Mouse (Mus musculus) cerebellum, adult 9-11 months (tissue): Measurements from ENCODE around the gene Txndc2.
"Not testable (repeated sequence)": the region's sequence is repeated elsewhere in the genome, so short reads cannot be mapped to it uniquely, and the experiment has no call there.

Experiments
- DNase-seq: peaks from one replicate; pipeline ENCODE4 v3.0.0; 2022

Txndc2 gene

DNA sequence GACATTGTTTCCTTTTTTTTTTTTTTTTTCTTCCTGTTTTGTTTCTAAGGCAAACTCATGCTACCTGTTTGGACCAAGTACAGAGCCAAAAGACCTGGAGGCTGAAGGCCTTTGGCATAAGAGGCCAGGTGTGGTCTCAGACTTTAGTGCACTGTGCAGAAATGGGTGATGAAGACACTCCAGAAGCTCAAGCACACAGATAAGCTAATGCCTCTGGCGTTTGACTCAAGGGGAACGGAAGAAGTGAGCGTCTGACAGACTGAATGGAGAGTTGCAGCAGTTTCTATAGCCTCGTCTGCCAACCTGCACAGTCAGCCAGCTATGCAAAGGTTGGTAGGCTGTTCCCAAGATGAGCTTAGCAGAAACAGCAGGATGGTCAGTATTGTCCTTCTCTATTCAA is 13.6 kb upstream of the Txndc2 start:
- no peak for DNase-seq

- DNase-seq = no peak
Measured at GRCm38 (mm10) chr17:65650598-65650997, 8.6 kb upstream of the Txndc2 start.

DNA sequence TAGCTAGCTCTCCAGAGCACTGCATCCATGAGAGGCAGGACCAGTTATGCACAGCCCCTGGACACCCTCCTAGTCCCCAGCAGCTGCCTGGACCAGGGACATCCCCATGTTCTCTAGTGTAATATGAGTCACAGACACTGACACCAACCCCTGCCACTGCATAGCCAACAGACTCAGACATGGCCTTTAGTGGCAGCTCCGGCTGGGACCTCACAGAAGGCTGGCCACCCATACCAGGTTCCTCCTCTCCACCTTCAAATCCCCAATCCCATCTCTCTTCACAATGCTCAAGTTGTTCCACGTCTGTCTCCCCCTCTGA is 7.2 kb upstream of the Txndc2 start:
- DNase-seq = no peak

DNA sequence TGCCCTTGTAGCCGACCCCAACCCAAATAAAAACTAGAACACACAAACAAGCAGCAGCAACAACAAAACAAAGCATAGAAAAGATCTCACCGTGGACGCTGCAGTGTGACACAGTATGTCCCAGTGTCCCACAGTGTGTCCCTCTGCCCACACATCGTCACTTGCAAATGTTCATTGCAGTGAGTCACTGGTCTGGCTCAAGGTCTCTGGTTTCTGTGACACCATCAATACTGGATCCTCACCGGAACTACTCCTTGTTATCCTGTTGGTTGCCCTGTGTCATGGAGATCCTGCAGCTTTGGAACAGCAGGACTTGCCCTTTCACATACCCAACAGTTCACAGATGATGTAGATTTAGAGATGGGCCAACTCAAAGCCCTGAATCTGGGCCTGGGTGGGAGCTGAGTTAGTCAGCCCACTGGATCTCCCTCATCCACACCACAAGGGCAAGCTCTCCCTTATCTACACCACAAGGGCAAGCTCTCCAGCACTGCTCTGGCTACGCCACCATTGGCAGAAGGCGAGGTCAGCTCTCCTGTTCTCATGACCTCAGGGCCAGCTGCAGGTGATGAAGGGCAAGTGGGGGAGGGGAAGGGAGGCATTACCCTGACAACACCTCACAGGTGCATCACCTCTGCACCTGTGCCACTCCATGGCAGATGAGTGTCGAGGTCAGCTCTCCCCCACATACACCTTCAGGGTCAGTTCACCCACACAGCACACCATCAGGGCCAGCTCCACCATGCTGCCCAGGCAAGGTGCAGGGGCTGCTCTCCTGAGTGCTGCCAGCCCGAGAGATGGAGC is 6.6 kb upstream of the Txndc2 start:
- DNase-seq = no peak

- no peak for DNase-seq
Measured at GRCm38 (mm10) chr17:65647961-65648360, 6.0 kb upstream of the Txndc2 start.

GRCm38 (mm10) chr17:65647226-65647625 is 5.3 kb upstream of the Txndc2 start:
- DNase-seq = no peak

- DNase-seq = no peak
Measured at GRCm38 (mm10) chr17:65643579-65643978, 1.6 kb upstream of the Txndc2 start.

DNA sequence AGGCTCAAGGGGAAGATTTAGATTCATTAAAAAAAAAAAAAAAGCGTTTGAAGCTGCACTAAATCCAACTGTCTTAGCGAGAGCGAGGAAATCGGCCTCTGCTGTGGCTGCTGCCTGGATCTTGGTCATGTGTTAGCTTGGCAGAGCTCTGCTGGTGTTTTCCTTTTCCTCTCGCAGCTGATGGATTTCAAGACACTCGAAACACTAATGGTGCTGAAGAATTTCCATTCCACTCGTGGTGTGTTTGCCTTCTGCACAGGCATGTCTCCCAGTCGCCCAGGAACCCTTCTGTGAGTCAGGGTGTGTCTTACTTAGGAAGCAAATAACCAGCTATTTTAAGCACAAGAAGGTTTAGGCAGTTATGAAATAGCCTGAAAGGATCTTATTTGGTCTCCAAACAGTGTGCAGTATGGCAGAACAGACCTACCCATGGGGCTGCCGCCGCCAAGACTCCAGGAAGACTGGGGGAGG is 1.1 kb upstream of the Txndc2 start:
- DNase-seq = peak; percentile 16

GRCm38 (mm10) chr17:65642578-65642991 is 617 bp upstream of the Txndc2 start:
- peak; percentile 20 for DNase-seq

DNA sequence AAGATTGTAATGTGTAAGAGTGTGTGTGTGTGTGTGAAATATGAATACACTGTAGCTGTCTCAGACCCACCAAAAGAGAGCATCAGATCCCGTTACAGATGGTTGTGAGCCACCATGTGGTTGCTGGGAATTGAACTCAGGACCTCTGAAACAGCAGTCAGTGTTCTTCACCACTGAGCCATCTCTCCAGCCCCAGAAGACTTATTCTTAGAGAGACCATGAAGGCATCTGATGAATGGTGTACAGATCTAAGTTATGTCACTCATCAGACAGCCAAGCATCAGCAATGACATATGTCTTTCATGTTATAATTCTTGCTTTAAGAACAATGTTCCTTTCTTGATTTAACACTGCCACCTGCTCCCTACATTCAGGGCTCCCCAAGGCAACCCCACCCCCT is 2.8 kb downstream of the Txndc2 start:
- DNase-seq = no peak

- no peak for DNase-seq
Measured at GRCm38 (mm10) chr17:65635715-65636360, 6.1 kb downstream of the Txndc2 start.

GRCm38 (mm10) chr17:65629943-65630342 is 12.0 kb downstream of the Txndc2 start:
- no peak for DNase-seq

DNA sequence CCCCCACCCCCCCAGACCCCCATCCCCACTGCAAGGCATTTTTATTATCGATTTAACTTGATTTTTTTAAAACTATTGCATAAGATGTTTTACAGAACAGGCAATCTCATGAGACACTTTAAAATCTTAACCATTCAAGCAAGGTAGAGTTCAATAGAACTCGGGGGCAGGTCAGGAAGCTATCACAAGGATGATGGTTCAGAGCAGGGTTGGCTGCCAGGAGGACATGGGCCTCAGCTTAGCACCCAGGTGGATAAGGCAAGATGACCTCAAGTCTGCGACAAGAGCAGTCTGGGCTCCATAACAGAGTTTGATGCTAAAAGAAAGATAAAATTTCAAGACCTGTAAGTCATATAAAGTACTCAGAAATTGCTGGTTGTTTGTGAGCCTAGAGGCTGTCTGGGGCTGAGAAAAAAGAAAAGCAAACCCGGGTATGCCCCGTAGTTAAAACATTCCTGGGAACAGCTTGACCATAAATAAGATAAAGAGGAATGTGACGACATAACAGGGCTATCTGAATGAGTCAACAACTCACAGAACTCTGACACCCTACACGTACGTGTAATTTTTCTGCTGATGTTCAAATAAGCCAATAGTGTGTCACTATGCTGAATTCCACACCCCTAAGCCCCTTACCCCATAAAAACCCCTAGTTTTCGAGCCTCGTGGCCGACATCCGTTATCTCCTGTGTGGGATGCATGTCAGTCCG is 13.0 kb downstream of the Txndc2 start:
- not testable (repeated sequence) for DNase-seq

DNA sequence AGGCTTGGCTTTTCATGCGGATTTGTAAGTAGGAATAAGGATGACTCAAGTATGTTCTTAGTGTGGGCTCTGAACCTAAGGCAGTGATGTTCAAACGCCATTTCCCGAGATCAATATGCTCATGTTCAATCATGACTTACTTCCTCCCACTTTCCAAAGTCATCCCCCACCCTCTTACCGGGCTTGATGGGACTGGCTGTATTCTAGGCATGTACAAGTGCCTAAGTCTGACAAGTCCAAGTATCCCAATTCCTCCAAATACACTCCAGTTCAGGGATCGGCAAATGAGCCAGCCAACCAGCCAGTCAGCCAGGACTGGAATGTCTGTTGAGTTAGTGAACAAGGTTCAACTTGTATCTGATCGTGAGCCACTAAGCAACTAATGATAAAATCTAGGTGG is 15.7 kb downstream of the Txndc2 start:
- DNase-seq = no peak

GRCm38 (mm10) chr17:65625563-65625962 is 16.4 kb downstream of the Txndc2 start:
- DNase-seq = no peak

GRCm38 (mm10) chr17:65623130-65623529 is 18.8 kb downstream of the Txndc2 start:
- no peak for DNase-seq

DNA sequence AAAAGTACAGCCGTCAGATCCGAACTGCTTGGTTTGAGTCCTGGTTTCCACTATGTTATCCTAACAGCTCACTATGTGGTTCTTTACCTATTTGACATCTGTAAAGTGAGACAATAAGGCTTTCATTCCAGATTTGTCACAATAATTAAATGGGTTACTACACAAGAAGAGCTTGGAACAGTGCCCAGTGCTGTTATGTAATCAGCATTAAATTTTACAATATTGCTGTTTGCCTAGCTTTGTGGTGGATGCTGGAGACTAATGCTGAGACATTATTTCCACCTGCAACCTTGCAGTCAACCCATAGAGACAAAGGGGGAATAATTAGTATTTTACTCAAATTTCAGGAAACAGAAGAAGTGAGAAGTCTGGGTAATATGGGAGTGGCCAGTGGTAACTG is 23.5 kb downstream of the Txndc2 start:
- no peak for DNase-seq

DNA sequence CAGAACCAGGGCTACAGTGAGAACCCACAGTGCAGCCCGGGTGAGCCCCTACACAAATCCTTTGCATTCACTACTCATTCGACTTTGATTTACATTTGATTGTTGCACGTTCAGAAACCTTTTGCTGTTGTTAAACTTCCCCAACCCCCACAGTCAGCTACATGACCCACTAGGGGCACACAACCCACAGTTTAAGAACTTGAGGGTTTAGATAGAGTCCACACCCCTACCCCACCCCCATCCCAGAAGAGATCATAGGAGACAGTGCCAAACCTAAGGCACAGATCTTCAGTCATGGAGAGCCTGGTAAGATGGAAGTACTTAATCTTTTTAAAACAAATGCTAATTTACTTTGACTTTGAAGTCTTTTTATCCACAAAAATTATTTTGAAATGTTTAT is 26.3 kb downstream of the Txndc2 start:
- no peak for DNase-seq

DNA sequence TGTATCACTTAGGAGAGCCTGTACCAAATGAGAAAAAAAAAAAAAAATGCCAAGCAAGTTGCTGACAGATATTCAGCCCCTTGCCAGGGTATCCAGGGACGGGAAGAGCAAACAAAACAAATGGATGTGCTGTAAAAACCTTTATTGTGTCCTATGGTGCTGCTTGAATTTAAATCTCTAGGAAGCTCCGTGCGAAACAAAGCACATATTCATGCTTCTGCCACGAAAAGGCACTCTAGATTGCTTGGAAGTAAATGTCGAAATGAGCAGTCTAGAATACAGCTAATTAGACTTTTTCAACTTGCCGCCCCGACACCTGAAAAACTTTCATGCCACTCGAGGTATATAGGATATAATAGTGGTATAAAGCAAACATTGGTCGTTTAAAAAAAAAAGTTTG is 27.5 kb downstream of the Txndc2 start:
- no peak for DNase-seq

DNA sequence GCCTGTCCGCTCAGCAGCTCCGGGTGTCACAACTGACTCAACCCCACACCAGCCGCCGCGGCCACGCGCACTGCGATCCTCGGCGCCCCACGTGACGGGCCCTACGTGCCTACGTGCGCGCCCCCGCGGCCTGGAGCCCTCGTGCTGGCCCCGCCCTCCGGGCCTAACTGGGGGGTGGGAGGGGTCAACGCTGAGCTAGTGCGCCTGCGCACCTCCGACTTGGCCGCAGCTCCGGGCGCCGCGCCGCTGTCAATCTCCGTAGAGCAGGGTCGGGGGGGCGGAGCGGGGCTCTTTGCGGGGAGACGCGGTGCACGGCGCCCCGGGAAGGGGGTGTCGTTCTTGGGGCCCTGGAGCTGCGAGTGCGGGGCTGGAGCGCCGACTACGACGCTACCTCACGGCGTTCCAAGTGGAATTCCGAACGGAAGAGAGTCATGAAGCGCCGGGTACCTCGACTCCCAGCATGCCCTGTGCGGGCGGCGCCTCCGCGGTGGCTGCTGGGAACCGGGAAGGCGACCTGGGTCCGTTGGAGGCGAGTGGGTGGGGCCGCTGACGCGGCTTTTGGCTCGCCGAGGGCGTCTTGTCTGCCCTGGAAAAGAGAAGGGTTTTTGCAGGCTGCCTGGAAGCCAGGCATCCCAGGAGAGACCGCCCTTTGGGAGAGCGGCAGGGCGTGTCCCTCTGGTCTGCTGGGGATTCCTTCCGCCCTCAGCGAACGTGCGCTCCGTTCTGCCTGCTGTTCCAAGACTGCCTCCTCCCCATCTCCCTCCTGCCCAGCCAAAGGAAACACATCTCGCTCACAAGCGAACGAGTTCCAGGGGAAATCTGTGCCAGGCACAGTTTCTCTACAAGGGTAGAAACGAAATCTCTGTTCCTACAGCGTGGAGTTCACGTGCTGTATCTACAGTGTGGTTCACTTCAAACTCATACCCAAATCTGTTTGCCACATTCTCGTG is 28.2 kb downstream of the Txndc2 start, which contains the start of gene Vapa:
Gene Vapa (minus strand): TSS at position 93 of the 950 bp plus-strand sequence.
- DNase-seq = peak; percentile 98

- no peak for DNase-seq
Measured at GRCm38 (mm10) chr17:65613142-65613462, 28.9 kb downstream of the Txndc2 start.

DNA sequence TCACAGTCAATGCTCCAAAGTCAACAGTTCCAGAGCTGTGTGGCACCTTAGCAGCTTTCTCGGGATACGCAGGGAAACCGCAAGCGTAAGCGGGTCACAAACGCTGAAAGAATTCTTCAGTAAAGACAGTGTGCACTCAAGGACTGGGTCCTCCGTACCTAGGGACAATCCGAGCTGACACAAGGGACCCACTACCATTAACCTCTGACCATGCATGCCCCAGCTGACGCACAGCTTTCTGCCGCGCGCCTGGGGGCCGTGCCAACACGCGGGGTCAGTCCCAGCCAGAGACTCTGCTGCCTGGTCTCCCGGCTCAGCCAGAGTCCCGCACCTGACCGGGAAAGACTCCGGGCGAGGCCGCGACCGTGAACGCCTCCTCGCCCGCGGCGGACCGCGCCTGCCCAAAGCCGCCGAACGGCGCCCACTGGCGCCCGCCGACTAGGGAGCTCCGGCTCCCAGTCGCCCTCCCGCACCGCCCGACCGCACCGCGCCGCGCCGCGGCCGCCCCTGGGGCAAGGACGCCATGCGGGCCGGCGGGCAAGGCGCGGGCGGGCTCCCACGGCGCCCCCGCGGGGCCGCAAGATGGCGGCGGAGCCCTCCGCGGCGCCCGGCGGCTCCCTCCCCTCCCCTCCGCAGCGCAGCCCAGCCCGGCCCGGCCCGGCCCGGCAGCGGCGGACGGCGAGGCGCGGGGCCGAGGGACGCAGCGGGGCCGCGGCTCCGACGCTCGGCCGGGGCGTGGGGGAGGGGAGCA is 29.4 kb downstream of the Txndc2 start:
- DNase-seq = peak; percentile 73
